Mouse (Mus musculus) hematopoietic multipotent progenitor cell, adult 10-12 weeks (in vitro differentiated cells): ENCODE results near the gene Foxo1. TPM values are rescaled to one million over a fixed set of nuclear protein-coding genes. Genes with fewer than 3 reads are reported as not detected.

ENCODE experiments used
- polyA plus RNA-seq: library from polyadenylated mRNA; stranded (reverse); fragments of >175 nt; gene quantifications from 2 replicates; pipeline ENCODE4 v1.2.3, GENCODE M21; 2012; ENCODE audit warnings: low replicate concordance

Foxo1 gene
- polyA plus RNA-seq = 25.2 and 46.6 TPM in 2 replicates

DNA sequence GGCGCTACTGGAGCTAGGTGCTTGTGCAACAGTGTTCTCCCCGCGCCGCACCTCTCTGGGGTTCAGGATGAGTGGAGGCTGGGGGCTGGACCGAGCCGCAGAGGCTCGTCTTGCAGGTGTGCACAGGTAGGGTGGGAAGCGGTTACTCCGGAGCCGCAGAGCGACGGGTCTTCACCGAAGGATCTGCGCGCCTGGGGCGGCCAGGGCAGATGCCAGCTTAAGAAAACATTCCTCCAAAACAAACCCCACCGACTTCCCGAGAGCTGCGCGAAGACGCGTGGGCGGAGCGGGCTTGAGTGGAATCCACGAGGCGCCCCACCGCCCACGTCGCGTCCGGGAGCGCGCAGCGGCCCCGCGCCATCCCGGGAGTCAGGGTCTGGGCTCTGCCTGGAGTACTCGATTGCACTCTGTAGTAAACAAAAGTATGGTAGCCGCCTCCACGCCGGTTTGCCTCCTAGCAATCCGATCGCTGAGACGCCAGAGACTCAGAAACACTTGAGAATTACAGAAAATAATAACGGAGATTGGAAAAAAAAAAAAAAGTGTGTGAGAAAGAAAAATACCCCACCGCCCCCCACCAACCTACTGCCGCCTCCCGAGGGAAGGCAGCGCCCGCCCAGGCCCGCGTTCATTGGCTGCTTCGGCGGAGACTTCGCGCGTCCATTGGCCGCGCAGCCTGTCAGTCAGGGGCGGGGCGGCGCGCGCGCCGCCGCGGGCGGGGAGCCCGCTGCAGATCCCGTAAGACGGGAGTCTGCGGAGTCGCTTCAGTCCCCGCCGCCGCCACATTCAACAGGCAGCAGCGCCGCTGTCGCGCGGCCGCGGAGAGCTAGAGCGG lies at the start of gene Foxo1:
TSS of gene Foxo1 (plus strand) at position 685 of the 835 bp plus-strand sequence.

Other genes starting within 250 kb of the Foxo1 start
- gene Maml3, start 163.3 kb upstream of the Foxo1 start, polyA plus RNA-seq = 3.3 and 3.8 TPM in 2 replicates